Mouse (Mus musculus): ENCODE results near the gene Gas7. TPM values are rescaled to one million over a fixed set of nuclear protein-coding genes. Genes with fewer than 3 reads are reported as not detected.

The Gas7 gene
- polyA plus RNA-seq, 1 experiment from 2014 or later, result 10.2 TPM

DNA sequence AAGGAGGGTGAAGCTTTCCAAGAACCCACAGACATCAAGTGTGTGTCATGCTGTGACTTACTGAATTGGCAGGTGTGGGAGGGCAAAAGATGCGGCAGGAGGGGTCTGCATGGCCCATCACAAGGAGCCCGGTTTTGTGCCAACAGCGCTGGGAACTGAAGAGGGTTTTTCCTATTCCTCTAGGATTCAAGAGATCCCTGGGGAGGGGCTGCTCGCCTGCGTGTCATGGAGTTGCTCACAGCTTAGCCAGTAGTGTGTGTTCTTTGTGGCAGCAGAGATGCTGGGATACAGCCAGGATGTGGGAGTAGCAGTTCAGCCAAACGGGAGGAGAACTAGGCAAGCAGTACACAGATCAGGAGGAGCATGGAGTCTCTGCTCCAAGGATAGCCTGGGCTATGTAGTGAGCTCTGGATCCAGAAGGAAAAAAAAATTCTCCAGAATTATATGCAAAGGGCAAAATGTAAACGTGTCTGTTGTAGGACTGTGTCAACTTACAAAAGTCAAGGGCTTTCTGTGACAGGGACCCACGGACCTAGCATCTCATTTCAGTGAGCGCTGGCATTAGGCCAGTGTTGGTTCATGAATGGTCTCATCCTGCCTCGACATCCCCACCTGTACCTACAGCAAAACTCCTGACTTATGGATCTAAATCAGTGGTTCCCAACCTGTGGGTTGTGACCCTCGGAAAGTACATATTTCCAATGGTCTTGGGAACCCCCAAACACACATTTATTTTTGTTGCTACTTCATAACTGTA, 193.6 kb downstream of the Gas7 start:
- no peak for DNase-seq (ENCODE audit: low spot score)
- 70% methylated on average over 11 of the region's 11 CpGs for WGBS
- no peak for ATAC-seq (replicated peaks; ENCODE audit: low FRiP score, low read depth)
- Histone ChIP-seq H3K9ac (ENCODE audit: low read depth, low read length) (no peak overlapping the region), H3K4me2 (ENCODE audit: low read length) (no peak overlapping the region), H3K36me3 (ENCODE audit: insufficient read depth, low read length) (no peaks in the 10 kb centered on the region), H3K27me3 (ENCODE audit: insufficient read depth, low read length) (no peaks in the 10 kb centered on the region), H3K27ac (no peak overlapping the region), H3K4me1 (replicated peaks; ENCODE audit: insufficient read depth, low read length) (peaks cover 4% of the 10 kb centered on the region; the same call in 1 of the 2 replicates), H3K4me3 (replicated peaks; ENCODE audit: low read depth, low read length) (no peak overlapping the region), H3K9me3 (replicated peaks; ENCODE audit: low read length) (no peaks in the 10 kb centered on the region)
- no peak for TF ChIP-seq CTCF (IDR thresholded peaks at IDR 0.05; ENCODE audit: low read depth)

GRCm38 (mm10) chr11:67649971-67650707, 194.9 kb downstream of the Gas7 start:
- Histone ChIP-seq H3K4me1 (replicated peaks; ENCODE audit: insufficient read depth, low read length) (peaks cover 4% of the 10 kb centered on the region; the same call in 1 of the 2 replicates), H3K4me2 (ENCODE audit: low read length) (no peak overlapping the region), H3K36me3 (ENCODE audit: insufficient read depth, low read length) (no peaks in the 10 kb centered on the region), H3K27me3 (ENCODE audit: insufficient read depth, low read length) (no peaks in the 10 kb centered on the region), H3K9me3 (replicated peaks; ENCODE audit: low read length) (no peaks in the 10 kb centered on the region), H3K9ac (ENCODE audit: low read depth, low read length) (no peak overlapping the region), H3K4me3 (replicated peaks; ENCODE audit: low read depth, low read length) (no peak overlapping the region), H3K27ac (no peak overlapping the region)
- ATAC-seq (replicated peaks; ENCODE audit: low FRiP score, low read depth) (no peak), DNase-seq (ENCODE audit: low spot score) (no peak)
- peak; percentile 42 for TF ChIP-seq CTCF (IDR thresholded peaks at IDR 0.05; ENCODE audit: low read depth)
- WGBS, result 62% methylated on average over 10 of the region's 10 CpGs

DNA sequence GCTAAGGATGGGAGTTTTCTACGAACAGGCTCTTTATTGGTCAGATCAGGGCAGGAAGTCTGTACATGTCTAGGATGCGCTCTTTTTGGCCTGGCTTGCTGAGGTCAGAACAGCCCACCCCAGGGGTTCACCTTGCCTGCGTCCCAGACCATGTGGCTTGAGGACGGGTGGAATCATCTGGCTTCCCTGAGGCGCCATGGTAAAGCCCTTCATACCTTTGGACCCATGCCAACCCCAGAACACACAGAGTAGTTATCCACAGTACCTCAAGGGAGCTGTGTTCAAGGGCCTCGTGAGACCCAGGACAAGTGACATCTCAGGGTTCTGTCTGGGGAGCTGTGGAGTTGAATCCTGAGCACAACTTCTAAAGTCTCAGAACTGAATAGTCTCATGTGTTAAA, 196.5 kb downstream of the Gas7 start:
- H3K4me1 ChIP-seq (replicated peaks; ENCODE audit: insufficient read depth, low read length), result peaks cover 4% of the 10 kb centered on the region; the same call in 1 of the 2 replicates
- H3K36me3 ChIP-seq (ENCODE audit: insufficient read depth, low read length), result no peaks in the 10 kb centered on the region
- ATAC-seq (replicated peaks; ENCODE audit: low FRiP score, low read depth) (no peak), DNase-seq (ENCODE audit: low spot score) (no peak)
- TF ChIP-seq CTCF (IDR thresholded peaks at IDR 0.05; ENCODE audit: low read depth), result no peak
- no peak overlapping the region for H3K4me3 ChIP-seq (replicated peaks; ENCODE audit: low read depth, low read length)
- no peak overlapping the region for H3K9ac ChIP-seq (ENCODE audit: low read depth, low read length)
- H3K4me2 ChIP-seq (ENCODE audit: low read length), result no peak overlapping the region
- H3K27me3 ChIP-seq (ENCODE audit: insufficient read depth, low read length), result no peaks in the 10 kb centered on the region
- H3K9me3 ChIP-seq (replicated peaks; ENCODE audit: low read length), result no peaks in the 10 kb centered on the region
- no peak overlapping the region for H3K27ac ChIP-seq
- 78% methylated on average over 6 of the region's 6 CpGs for WGBS

DNA sequence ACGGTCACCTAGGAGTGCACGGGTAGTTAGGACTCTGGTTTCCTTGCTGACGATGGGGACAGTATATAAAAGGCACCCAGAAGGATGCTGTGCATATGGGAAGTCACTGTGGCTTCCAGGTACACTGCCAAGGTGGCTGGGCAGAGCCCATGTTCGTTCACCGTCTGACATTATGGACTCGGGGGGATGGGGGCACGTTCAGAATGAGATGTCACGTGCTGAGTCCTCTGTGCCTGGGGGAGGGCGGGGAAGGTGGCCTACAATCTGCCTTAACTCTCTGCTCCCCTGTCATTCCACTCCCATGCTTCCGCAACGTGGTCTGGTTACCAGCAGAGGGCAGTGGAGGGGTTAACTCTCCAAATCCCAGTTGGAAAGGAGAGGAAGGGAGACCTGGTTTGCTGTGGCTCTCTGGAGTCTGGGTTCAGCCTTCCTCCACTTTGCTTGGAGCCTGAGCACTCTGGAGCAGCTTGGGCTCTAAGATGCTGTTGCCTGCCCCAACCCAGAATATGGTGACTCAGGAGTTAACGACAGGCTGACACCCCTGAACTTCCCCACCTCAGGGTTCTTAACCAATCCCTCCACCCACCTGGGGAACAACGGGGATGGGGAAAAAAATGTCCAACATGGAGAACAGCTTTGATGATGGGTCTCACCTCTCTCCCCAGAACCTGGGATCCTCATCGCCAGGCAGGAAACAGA, 197.1 kb downstream of the Gas7 start:
- TF ChIP-seq CTCF (IDR thresholded peaks at IDR 0.05; ENCODE audit: low read depth), result peak; percentile 77
- Histone ChIP-seq H3K27ac (no peak overlapping the region), H3K4me3 (replicated peaks; ENCODE audit: low read depth, low read length) (no peak overlapping the region), H3K9me3 (replicated peaks; ENCODE audit: low read length) (no peaks in the 10 kb centered on the region), H3K36me3 (ENCODE audit: insufficient read depth, low read length) (no peaks in the 10 kb centered on the region), H3K4me2 (ENCODE audit: low read length) (no peak overlapping the region), H3K4me1 (replicated peaks; ENCODE audit: insufficient read depth, low read length) (peaks cover 4% of the 10 kb centered on the region; the same call in 1 of the 2 replicates), H3K27me3 (ENCODE audit: insufficient read depth, low read length) (no peaks in the 10 kb centered on the region), H3K9ac (ENCODE audit: low read depth, low read length) (no peak overlapping the region)
- WGBS, result 15% methylated on average over 14 of the region's 14 CpGs
- peak; percentile 79 for DNase-seq (ENCODE audit: low spot score)
- no peak for ATAC-seq (replicated peaks; ENCODE audit: low FRiP score, low read depth)

DNA sequence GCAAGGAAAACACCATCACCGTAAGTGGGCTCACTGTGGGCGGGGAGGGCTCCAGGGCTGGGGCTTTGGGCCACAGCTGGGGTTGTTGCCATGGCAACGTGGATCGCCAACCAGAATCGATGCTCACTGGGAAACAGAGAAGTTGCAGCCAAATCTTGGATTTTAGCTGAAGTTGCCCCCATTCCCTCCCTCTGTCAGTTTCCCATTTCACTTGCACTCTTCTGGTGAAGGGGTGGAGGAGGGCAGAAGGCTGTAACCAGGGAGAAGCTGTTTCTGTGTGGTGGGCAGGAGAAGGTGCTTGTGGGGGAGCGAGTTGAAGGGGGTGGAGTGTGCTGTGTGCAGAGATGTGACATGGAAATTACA, 197.6 kb downstream of the Gas7 start:
- H3K9ac ChIP-seq (ENCODE audit: low read depth, low read length), result no peak overlapping the region
- H3K9me3 ChIP-seq (replicated peaks; ENCODE audit: low read length), result no peaks in the 10 kb centered on the region
- H3K4me3 ChIP-seq (replicated peaks; ENCODE audit: low read depth, low read length), result no peak overlapping the region
- ATAC-seq (replicated peaks; ENCODE audit: low FRiP score, low read depth) (no peak), DNase-seq (ENCODE audit: low spot score) (no peak)
- peaks cover 4% of the 10 kb centered on the region; the same call in 1 of the 2 replicates for H3K4me1 ChIP-seq (replicated peaks; ENCODE audit: insufficient read depth, low read length)
- WGBS, result 38% methylated on average over 6 of the region's 6 CpGs
- no peak for TF ChIP-seq CTCF (IDR thresholded peaks at IDR 0.05; ENCODE audit: low read depth)
- H3K27me3 ChIP-seq (ENCODE audit: insufficient read depth, low read length), result no peaks in the 10 kb centered on the region
- no peak overlapping the region for H3K27ac ChIP-seq
- H3K36me3 ChIP-seq (ENCODE audit: insufficient read depth, low read length), result no peaks in the 10 kb centered on the region
- H3K4me2 ChIP-seq (ENCODE audit: low read length), result no peak overlapping the region

DNA sequence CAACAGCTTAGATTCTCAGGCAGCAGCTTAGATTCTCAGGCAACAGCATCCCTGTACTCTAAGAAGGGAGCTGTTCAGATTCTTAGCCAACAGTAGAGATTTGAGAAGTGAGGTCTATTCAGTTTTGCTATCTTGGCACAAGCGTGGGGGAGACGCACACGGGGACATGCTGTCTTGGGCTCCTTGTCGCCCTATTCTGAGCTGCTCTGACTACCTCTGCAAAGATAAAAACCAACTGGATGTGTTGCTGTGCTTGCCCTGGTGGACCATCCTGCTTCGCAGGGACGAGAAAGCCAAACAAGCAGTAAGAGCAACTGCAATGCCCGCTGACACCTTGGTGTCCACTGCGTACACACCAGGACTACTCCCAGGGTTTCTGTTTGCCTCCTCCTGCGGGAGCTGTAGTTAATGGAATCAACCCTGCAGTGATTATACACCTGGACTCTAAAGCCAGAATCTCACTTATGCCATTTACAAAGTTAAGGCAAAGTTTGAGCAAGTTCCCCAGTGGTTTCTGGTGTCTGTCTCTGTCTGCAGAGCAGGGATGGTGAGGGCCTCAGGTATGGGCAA, 198.4 kb downstream of the Gas7 start:
- WGBS, result 87% methylated on average over 9 of the region's 9 CpGs
- H3K27me3 ChIP-seq (ENCODE audit: insufficient read depth, low read length), result no peaks in the 10 kb centered on the region
- no peak overlapping the region for H3K9ac ChIP-seq (ENCODE audit: low read depth, low read length)
- no peak overlapping the region for H3K27ac ChIP-seq
- peaks cover 4% of the 10 kb centered on the region; the same call in 1 of the 2 replicates for H3K4me1 ChIP-seq (replicated peaks; ENCODE audit: insufficient read depth, low read length)
- no peak overlapping the region for H3K4me3 ChIP-seq (replicated peaks; ENCODE audit: low read depth, low read length)
- no peaks in the 10 kb centered on the region for H3K36me3 ChIP-seq (ENCODE audit: insufficient read depth, low read length)
- no peak for ATAC-seq (replicated peaks; ENCODE audit: low FRiP score, low read depth)
- no peak overlapping the region for H3K4me2 ChIP-seq (ENCODE audit: low read length)
- DNase-seq (ENCODE audit: low spot score), result no peak
- H3K9me3 ChIP-seq (replicated peaks; ENCODE audit: low read length), result no peaks in the 10 kb centered on the region
- TF ChIP-seq CTCF (IDR thresholded peaks at IDR 0.05; ENCODE audit: low read depth), result no peak

All from kidney, postnatal 0 days (tissue).